Mouse (Mus musculus) neutrophil, adult 5-6 weeks (primary cell): Measurements from ENCODE around the gene Trnau1ap. TPM values are rescaled to one million over a fixed set of nuclear protein-coding genes. Genes with fewer than 3 reads are reported as not detected.
"Not testable (repeated sequence)": the region's sequence is repeated elsewhere in the genome, so short reads cannot be mapped to it uniquely, and the experiment has no call there.

ENCODE experiments used
- ATAC-seq: fragments of 151-379, 151-347 bp; 2 replicates; pipeline ENCODE4 v1.8.0; 2017; ENCODE audit warnings: mild to moderate bottlenecking, moderate TSS enrichment; ENCODE audit not compliant: insufficient number of reproducible peaks, poor library complexity, low FRiP score, severe bottlenecking; ENCODE audit errors: extremely low read depth
- total RNA-seq: library from RNA; stranded (forward); fragments of 200-1000 nt; gene quantifications from 2 replicates; pipeline ENCODE4 v1.2.3, GENCODE M21; 2017

Trnau1ap gene
- total RNA-seq, 1 experiment from 2014 or later, result 24.9 TPM

GRCm38 (mm10) chr4:132303484-132303883 is 25.9 kb downstream of the Trnau1ap start:
- not testable (repeated sequence) for ATAC-seq

- peak; percentile 42 for ATAC-seq
These were observed 26.3 kb downstream of the Trnau1ap start, which contains the start of gene Rab42 for GRCm38 (mm10) chr4:132302939-132303479. Gene Rab42 (minus strand): TSS chr4:132303385.

GRCm38 (mm10) chr4:132301965-132302938 is 27.1 kb downstream of the Trnau1ap start:
- ATAC-seq, result no peak

- ATAC-seq, result no peak
These were observed 27.9 kb downstream of the Trnau1ap start for GRCm38 (mm10) chr4:132301486-132301885.

- ATAC-seq, result no peak
These were observed 29.5 kb downstream of the Trnau1ap start for GRCm38 (mm10) chr4:132299849-132300248.

- ATAC-seq, result no peak
These were observed 33.5 kb downstream of the Trnau1ap start for GRCm38 (mm10) chr4:132295696-132296390.

GRCm38 (mm10) chr4:132293682-132294240 is 35.6 kb downstream of the Trnau1ap start:
- ATAC-seq, result no peak

- ATAC-seq, result no peak
These were observed 36.4 kb downstream of the Trnau1ap start for GRCm38 (mm10) chr4:132292988-132293387.

- ATAC-seq, result no peak
These were observed 37.6 kb downstream of the Trnau1ap start for GRCm38 (mm10) chr4:132291624-132292335.

GRCm38 (mm10) chr4:132291056-132291455 is 38.3 kb downstream of the Trnau1ap start:
- ATAC-seq, result no peak

GRCm38 (mm10) chr4:132288840-132289239 is 40.5 kb downstream of the Trnau1ap start:
- ATAC-seq, result not testable (repeated sequence)

GRCm38 (mm10) chr4:132275949-132276348 is 53.4 kb downstream of the Trnau1ap start:
- ATAC-seq, result no peak

- ATAC-seq, result peak; percentile 67
These were observed 55.0 kb downstream of the Trnau1ap start, which contains the start of gene Taf12 for GRCm38 (mm10) chr4:132274156-132274862. Gene Taf12 (plus strand): TSS chr4:132274375.

GRCm38 (mm10) chr4:132273166-132273565 is 56.2 kb downstream of the Trnau1ap start:
- no peak for ATAC-seq

GRCm38 (mm10) chr4:132269740-132270560 is 59.4 kb downstream of the Trnau1ap start:
- ATAC-seq, result peak; percentile 65

GRCm38 (mm10) chr4:132268871-132269739 is 60.2 kb downstream of the Trnau1ap start:
- ATAC-seq, result no peak
